Mouse (Mus musculus): Measurements from ENCODE around the gene Camp.

The Camp gene

DNA sequence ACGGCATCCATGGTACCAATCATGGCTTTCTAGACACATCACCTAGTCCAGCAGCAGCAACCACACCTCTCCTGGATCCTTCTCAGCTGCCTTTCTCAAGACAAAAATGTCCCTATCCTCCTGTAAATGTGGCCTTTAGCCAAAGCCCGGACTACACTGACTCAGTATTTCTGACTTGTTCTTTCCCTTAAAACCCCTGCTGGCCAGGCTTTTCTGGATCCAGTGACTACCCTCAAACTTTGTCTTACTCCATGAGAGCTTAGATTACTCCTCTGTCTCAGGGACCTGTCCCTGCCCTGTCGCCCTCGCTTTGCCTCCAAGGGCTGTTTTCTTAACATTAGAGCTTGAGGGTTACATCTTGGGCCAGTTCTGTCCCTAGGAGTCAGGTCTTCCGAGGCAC, 682 bp upstream of the Camp start:
- no peak for DNase-seq

DNA sequence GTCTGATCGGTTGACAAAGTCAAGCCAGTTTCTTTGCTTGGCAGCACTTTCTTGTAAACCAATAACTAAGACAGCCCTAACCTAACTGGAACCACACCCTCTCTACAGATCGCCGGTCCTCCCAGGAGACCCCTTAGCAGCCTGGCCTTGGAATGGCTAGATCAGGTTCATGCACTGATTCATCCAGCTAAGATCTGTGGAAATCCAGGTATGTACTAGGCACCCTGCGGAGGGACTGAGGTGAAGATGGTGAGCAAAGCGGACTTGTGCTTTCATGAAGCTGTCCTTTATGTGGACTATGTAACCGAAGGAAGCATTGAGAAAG, 16.4 kb downstream of the Camp start:
- DNase-seq = no peak

DNA sequence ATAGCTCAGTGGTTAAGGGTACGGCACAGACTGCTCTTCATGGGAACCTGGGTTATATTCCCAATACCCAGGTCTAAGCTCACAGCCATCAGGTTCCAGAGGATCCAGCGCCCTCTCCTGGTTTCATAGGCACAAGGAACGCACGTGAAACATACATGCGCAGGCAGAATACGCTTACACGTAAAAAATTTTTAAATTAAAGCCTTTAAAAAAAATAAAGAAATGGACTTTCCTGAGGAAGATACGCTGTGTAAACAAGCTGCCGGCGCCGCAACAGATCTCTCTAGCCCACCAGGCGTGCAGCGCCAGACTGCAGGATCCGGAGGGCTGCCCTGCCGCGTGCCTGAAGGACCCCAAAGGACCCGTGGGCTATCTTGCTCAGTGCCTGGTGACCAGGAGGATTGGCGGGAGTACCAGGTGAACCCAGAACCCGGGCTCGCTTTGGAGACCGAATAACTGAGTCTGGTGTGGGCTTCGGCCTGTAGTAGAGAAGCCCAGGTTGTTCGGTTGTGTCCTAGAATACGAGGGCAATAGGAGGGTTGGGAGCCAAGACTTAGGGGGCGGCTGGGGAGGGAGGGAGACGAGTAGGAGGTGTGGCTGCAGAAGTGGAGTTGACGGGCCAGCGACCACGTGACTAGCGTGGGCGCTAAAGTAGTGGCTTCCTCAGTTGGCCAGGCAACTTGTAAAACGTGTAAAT, 16.9 kb downstream of the Camp start, which contains the start of gene Nme6:
Gene Nme6, plus strand, starts transcription at position 359 of the 697 bp plus-strand sequence.
- DNase-seq = peak; percentile 86 to 92

DNA sequence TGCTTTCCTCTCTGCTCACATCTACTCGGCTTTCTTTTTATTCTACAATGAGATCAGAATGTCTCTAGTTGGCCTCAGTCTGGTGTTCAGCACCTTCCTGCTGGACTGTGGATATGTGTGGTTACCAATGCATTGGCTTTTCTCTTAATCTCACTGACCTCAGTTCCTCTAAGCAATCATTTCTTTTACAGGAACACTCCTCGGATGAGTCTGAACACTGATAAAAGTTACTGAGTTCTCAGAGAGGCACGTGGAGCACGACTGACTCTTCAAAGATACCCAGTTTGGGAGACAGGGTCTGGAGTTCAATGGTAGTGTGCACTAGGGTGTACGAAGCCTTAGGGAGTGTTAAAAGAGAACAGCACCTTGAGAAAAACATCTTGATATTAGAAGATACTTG, 23.2 kb downstream of the Camp start:
- no peak for DNase-seq

DNA sequence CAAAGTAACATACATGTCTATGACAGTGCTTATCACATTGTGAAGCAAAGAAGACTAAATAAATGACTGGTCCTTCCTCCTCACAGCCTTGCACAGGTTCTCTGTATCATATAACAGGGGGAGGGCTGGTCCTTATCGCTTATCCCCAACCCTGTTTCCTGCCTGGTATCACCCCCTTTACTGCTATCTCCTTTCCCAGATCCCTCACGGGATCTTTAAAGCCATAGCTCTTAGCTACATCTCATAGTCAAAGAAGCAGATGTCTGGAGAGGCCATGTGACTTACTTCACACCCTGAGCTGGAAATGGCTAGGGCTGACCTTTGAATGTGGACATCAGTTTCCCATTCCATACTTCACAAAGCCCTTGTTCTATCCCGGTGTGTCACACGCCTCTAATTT, 23.7 kb downstream of the Camp start:
- DNase-seq = no peak

DNA sequence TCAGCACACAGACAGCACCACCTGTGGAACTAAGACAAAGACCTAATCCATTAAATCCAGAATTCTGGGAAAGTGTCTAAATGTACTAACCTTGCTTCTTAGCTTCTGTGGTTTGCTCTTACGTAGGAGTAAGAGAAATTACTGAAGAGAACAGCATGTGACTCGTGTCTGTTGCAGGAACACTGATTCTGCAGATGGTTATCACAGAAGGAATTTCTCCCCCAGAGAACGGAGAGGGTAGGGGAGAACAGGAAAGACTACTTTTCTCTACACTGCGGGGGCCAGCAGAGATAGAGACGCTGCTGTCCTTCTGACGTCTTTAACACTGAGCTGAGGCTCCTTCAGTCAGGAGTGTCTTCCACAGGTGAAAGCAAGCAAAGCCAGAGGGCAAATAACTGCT, 33.1 kb downstream of the Camp start:
- DNase-seq = no peak

DNA sequence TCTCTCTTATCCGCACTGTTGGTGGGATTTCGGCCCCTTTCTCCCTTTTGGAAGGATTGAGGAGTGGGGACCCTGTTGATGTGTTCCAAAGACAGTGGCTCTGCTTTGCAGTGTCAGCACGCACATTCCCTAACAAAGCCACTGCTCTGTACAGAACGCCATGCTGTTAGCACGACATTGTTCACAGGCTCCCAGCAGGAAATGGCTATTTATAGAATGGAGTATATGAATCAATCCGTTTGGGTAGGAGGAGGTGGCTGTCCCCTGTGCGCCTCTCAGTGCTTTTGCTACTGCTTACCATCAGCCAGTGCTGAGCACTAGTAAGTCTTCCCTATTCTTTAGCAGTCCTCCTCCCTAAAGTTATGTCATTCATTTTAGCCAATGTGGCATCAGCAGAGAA, 36.0 kb downstream of the Camp start:
- DNase-seq = no peak

DNA sequence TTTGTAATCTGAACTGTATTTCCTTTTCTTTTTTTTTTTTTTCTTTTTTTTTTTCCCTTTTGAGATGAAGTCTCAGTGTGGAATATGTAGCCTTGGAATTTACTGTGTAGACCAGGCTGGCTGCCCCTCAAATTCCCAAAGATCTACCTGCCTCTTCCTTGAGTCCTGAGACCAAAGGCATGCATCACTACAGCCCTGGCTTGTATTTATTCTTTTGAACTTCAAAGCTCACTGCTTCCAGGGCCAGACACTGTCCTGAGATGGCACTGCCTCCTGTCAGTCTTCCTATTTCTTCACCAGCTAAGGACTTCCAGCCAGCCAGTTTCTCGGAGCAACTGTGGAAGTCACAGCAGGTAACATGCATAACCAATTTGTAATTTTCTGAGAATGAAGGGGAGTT, 37.4 kb downstream of the Camp start, which contains the start of gene Spink8:
Gene Spink8, plus strand, starts transcription at position 301 of the 400 bp plus-strand sequence.
- DNase-seq = no peak

DNA sequence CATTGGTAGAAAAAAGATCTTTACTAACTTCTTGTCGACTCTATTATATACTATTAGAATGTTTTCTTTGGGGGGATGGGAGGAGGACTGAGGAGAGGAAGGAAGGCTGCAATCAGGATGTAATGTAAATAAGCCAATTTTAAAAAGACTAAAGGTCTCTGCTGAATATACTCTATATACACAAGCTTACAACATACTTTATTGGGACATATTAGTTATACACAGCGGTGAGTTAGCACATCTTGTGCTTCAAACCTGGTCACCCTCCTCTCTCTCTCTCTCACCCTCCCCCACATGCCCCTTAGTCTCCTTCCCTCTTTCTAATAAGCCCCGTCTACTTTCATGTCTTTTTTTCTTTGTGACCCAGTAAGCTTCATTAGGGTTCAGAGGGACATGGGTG, 41.5 kb downstream of the Camp start:
- no peak for DNase-seq

DNA sequence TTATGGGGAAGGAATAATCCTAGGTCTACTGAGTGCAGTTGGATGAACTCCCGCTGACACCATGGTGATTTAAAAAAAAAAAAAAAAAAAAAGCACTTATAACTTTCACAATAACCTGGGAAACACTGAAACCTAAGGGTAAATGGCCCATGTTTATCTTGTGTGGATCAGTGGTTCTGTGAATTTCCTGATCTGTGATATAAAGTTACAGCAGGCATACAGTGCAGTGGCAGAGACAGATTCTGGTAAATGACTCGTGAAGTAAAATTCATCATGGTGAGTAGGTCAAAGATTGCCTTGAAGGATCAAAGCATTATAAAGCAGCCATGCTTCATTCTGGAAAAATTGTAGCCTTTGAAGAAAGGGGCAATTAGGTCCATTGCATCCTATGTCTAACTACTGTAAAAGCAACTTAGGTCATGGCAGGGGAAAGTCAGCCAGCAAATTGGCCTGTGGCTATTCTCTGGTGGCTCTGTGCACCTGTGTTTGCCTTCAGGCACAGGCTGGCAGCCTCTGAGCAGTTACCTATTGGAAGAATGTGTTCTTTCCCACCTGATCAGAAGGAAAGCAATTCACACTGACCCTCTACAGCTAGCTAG, 42.6 kb downstream of the Camp start:
- DNase-seq = no peak

DNA sequence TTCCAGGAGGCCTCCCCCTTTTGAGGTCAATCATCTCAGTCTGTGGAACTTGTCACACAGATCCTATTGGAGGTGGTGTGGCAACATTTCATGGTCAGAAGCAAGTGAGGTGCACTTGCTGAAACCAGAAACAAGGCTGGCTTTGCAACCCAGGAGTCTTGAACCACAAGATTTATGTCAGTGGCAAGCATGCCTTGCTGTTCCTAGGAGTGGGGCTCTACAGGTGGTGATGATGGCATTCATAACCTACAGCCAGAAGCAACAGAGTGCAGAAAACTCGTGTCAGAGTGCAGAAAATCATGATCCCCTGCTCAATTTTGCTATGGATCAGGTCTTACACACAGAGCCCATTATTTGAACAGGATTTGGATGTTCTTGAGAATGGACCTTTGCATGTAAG, 43.2 kb downstream of the Camp start:
- DNase-seq = no peak

DNA sequence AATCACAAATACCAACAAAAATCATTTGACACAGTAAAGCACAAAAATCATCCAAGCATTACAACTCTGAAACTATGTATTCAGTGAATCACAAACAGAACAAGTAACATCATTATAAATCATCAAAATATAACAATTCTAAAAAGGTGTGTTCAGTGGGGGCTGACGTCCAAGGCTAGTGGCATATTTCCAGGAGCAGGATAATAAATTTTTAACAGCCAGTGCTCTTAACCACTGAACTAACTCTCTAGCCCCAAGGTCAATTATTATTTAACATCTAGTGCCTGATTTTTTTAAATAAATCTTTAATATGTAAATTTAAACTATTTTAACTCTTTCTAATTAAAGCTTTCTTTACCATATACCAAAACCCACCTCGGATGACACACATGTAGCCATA, 43.8 kb downstream of the Camp start:
- peak; percentile 18 to 31 for DNase-seq

DNA sequence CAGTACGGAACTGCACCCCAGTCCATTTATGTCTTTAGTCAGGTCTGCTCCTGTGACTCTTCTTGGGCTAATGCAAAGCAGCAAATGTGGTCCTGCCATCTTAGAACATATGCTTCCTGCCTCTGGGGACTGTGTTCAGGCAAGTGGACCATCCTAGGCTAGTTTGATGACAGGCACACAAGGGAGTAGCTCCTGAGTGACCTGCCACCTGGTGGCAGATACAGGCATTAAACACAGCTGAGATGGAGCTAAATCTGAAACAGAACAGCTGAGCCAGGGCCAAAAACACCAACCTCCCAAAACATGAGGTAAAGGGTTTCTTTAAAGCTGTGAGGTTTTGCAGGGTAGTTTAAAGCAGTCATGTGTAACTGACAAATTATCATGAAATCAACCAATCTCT, 51.4 kb downstream of the Camp start:
- peak in 1 of 2 experiments; percentile 51 for DNase-seq
